Mouse (Mus musculus): ENCODE data around the gene Rab24. TPM values are rescaled to one million over a fixed set of nuclear protein-coding genes. Genes with fewer than 3 reads are reported as not detected.

Rab24 gene
- polyA plus RNA-seq, 1 experiment from 2014 or later: 95.4 TPM

DNA sequence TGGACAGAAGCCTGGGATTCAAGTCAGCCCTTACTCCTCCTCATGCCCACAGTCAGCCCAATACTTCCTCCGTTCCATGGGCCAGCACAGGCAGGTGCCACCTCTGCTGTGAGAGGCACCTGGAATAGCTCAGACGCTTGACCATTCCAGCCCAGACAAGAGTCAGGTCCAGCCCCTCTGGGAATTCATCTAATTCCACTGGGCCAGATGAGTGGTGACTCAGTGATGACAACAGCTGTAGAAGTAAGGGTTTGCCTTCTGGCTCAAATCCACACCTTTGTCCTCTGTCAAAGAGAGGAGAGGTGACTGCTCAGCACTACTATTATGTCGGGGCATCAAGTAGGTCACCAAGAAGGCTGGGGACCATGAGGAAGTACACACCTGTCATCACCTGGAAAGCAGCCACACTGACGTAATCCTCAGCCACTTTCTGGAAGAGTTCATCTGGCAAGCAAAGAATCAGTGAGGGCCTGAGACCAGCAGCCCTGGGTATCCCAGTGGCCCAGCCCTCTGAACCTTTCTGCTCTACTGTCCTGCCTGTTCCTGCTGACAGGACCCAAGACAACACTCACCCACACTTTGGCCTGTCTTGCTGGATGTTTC is 1.7 kb downstream of the Rab24 start, which contains the start of gene Prelid1:
Gene Prelid1 (plus strand): TSS at position 570 of the 603 bp plus-strand sequence.
- 90% methylated on average over 4 of the region's 4 CpGs for WGBS
- H3K4me1 ChIP-seq (ENCODE audit: control insufficient read depth, insufficient read depth, low read depth, low read length): peaks cover 22% of the 10 kb centered on the region
- peak within 1 kb of the TSS; percentile 66 for H3K4me2 ChIP-seq (ENCODE audit: low read length)
- peak within 1 kb of the TSS; percentile 84 for H3K4me3 ChIP-seq (ENCODE audit: low read length)
- peak within 1 kb of the TSS; percentile 73 for H3K27ac ChIP-seq (ENCODE audit: low read depth, low read length)
- peak within 1 kb of the TSS; percentile 90 for H3K9ac ChIP-seq (ENCODE audit: low read depth, low read length)
- ATAC-seq: no peak
- H3K27me3 ChIP-seq (replicated peaks; ENCODE audit: control insufficient read depth, insufficient read depth, low read length): no peaks in the 10 kb centered on the region
- no peaks in the 10 kb centered on the region for H3K9me3 ChIP-seq (ENCODE audit: control insufficient read depth, low read length)
- H3K36me3 ChIP-seq (ENCODE audit: control insufficient read depth, insufficient read depth, low read length): peaks cover 13% of the 10 kb centered on the region

DNA sequence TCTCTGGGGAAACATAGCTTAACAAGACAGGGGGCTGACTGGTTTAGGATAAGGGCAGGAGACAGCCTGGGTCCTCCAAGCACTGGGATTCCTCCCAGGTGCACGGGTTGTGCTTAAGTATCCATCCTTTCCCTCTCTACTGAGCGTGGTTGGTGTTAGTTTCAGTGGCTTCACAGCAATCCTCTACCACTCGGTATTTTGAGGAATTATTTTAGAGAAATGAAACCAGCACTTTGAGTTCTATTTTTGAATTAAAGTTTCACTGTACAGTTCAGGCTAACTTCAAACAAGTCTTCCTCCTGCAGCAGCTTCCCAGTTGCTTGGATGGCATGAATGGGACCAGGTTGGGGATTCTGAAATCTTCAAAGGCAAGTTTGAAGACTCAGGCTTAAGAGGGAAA is 3.4 kb downstream of the Rab24 start:
- Histone ChIP-seq H3K27ac (ENCODE audit: low read depth, low read length) (no peak overlapping the region), H3K4me3 (ENCODE audit: low read length) (no peak overlapping the region), H3K27me3 (replicated peaks; ENCODE audit: control insufficient read depth, insufficient read depth, low read length) (no peaks in the 10 kb centered on the region), H3K4me1 (ENCODE audit: control insufficient read depth, insufficient read depth, low read depth, low read length) (peaks cover 16% of the 10 kb centered on the region), H3K4me2 (ENCODE audit: low read length) (no peak overlapping the region), H3K36me3 (ENCODE audit: control insufficient read depth, insufficient read depth, low read length) (peaks cover 19% of the 10 kb centered on the region), H3K9ac (ENCODE audit: low read depth, low read length) (no peak overlapping the region), H3K9me3 (ENCODE audit: control insufficient read depth, low read length) (no peaks in the 10 kb centered on the region)
- WGBS: 82% methylated on average over 3 of the region's 3 CpGs
- no peak for ATAC-seq

DNA sequence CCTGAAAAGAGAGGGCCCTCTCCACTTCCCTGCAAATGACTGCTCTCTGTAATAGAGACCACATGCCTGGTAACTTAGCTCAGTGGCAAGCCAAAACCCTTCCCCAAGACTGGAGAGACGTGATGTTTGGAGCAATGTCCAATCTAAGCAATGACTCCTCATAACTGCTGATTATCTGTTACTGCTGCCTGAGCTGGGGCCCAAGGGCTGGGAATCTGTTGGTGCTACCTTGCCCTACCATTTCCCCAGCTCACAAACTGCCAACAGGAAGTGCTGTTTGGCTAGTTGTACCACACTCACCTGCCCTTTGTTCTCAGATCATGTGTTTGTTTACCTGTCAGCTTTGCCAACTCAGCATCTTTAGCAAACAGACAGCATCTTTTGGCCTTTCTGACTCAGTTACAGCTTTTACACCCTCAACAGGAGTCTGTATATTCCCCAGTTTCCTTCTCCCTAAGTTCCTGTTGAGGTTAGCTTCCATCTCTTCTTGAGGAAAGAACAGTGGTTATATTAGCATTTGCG is 6.8 kb downstream of the Rab24 start:
- H3K4me3 ChIP-seq (ENCODE audit: low read length): no peak overlapping the region
- H3K4me2 ChIP-seq (ENCODE audit: low read length): no peak overlapping the region
- H3K36me3 ChIP-seq (ENCODE audit: control insufficient read depth, insufficient read depth, low read length): peaks cover 42% of the 10 kb centered on the region
- no peaks in the 10 kb centered on the region for H3K4me1 ChIP-seq (ENCODE audit: control insufficient read depth, insufficient read depth, low read depth, low read length)
- H3K27me3 ChIP-seq (replicated peaks; ENCODE audit: control insufficient read depth, insufficient read depth, low read length): no peaks in the 10 kb centered on the region
- no peaks in the 10 kb centered on the region for H3K9me3 ChIP-seq (ENCODE audit: control insufficient read depth, low read length)
- no peak overlapping the region for H3K27ac ChIP-seq (ENCODE audit: low read depth, low read length)
- WGBS: 85% methylated on average over 2 of the region's 2 CpGs
- no peak overlapping the region for H3K9ac ChIP-seq (ENCODE audit: low read depth, low read length)
- no peak for ATAC-seq

DNA sequence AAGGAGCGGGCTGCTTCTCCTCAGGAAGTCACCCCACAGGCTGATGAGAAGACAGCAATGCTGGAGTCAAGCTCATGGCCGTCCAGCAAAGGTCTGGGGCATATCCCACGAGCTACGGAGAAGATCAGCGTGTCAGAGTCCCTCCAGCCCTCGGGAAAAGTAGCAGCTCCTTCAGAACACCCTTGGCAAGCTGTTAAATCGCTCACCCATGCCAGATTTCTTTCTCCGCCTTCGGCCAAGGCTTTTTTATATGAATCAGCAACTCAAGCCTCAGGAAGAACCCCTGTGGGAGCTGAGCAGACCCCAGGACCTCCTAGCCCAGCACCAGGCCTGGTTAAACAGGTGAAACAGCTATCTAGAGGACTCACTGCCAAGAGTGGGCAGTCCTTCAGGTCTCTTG is 8.7 kb downstream of the Rab24 start:
- Histone ChIP-seq H3K27me3 (replicated peaks; ENCODE audit: control insufficient read depth, insufficient read depth, low read length) (no peaks in the 10 kb centered on the region), H3K9ac (ENCODE audit: low read depth, low read length) (no peak overlapping the region), H3K36me3 (ENCODE audit: control insufficient read depth, insufficient read depth, low read length) (peaks cover 44% of the 10 kb centered on the region), H3K4me3 (ENCODE audit: low read length) (no peak overlapping the region), H3K4me2 (ENCODE audit: low read length) (no peak overlapping the region), H3K9me3 (ENCODE audit: control insufficient read depth, low read length) (no peaks in the 10 kb centered on the region), H3K4me1 (ENCODE audit: control insufficient read depth, insufficient read depth, low read depth, low read length) (no peaks in the 10 kb centered on the region), H3K27ac (ENCODE audit: low read depth, low read length) (no peak overlapping the region)
- ATAC-seq: no peak
- 87% methylated on average over 9 of the region's 9 CpGs for whole genome bisulfite sequencing

DNA sequence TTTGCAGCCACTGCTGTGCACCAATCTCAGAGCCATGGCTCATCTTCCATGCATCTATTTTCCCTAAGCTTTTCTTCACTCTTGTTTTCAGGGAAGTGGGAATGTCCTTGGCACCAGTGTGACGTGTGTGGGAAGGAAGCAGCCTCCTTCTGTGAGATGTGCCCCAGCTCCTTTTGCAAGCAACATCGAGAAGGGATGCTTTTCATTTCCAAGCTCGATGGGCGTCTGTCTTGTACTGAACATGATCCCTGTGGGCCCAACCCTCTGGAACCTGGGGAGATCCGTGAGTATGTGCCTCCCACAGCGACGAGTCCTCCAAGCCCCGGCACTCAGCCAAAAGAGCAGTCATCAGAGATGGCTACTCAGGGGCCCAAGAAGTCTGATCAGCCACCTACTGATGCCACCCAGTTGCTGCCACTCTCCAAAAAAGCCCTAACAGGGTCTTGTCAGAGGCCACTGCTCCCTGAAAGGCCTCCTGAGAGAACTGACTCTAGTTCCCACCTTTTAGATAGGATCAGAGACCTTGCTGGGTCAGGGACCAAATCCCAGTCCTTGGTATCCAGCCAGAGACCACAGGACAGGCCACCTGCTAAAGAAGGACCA is 9.6 kb downstream of the Rab24 start:
- H3K9ac ChIP-seq (ENCODE audit: low read depth, low read length): no peak overlapping the region
- no peak for ATAC-seq
- H3K27me3 ChIP-seq (replicated peaks; ENCODE audit: control insufficient read depth, insufficient read depth, low read length): no peaks in the 10 kb centered on the region
- no peak overlapping the region for H3K27ac ChIP-seq (ENCODE audit: low read depth, low read length)
- no peaks in the 10 kb centered on the region for H3K9me3 ChIP-seq (ENCODE audit: control insufficient read depth, low read length)
- H3K4me2 ChIP-seq (ENCODE audit: low read length): no peak overlapping the region
- H3K4me1 ChIP-seq (ENCODE audit: control insufficient read depth, insufficient read depth, low read depth, low read length): no peaks in the 10 kb centered on the region
- WGBS: 89% methylated on average over 8 of the region's 8 CpGs
- H3K4me3 ChIP-seq (ENCODE audit: low read length): no peak overlapping the region
- H3K36me3 ChIP-seq (ENCODE audit: control insufficient read depth, insufficient read depth, low read length): peaks cover 51% of the 10 kb centered on the region

DNA sequence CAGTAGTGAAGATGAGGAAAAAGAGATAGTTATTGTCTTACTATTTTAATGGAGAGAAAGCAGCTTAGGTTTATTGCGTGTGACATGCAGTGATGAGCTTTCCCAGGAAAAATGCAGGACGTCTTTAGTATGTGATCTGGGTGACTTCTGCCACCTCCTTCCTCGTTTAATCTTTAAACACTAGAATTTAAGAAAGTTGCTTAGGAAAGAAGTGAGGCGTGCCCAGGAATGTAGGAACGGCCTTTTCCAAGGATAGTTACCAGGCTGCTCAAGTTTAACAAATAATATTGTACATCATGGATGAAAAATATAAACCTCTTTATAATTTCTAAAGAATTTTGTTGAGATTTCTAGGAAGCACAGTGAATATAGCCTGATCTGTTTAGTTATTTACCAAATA is 20.8 kb downstream of the Rab24 start:
- no peak overlapping the region for H3K27ac ChIP-seq (ENCODE audit: low read depth, low read length)
- no peaks in the 10 kb centered on the region for H3K27me3 ChIP-seq (replicated peaks; ENCODE audit: control insufficient read depth, insufficient read depth, low read length)
- H3K4me1 ChIP-seq (ENCODE audit: control insufficient read depth, insufficient read depth, low read depth, low read length): no peaks in the 10 kb centered on the region
- H3K4me2 ChIP-seq (ENCODE audit: low read length): no peak overlapping the region
- H3K9ac ChIP-seq (ENCODE audit: low read depth, low read length): no peak overlapping the region
- ATAC-seq: no peak
- peaks cover 41% of the 10 kb centered on the region for H3K36me3 ChIP-seq (ENCODE audit: control insufficient read depth, insufficient read depth, low read length)
- WGBS: 92% methylated on average over 5 of the region's 5 CpGs
- no peaks in the 10 kb centered on the region for H3K9me3 ChIP-seq (ENCODE audit: control insufficient read depth, low read length)
- no peak overlapping the region for H3K4me3 ChIP-seq (ENCODE audit: low read length)

DNA sequence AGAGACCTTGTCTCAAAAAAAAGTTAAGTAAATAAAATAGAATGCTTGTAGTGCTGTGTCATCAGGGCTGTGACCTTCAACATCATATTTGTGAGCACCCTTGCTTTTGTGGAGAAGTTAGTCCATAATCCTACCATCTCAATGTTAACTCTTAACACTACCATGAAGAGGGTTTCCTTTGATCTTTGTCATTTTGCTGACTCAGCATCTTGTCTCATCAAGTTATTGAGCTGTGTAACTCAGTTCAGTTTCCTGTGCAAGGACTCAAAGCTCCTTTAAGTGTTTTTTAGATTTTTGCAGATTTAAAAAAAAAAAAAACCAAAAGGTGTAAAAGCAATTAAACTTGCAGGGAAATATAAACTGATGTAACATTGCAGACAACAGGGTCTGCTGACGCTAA is 25.0 kb downstream of the Rab24 start:
- 89% methylated on average over 1 of the region's 1 CpGs for WGBS
- peaks cover 34% of the 10 kb centered on the region for H3K36me3 ChIP-seq (ENCODE audit: control insufficient read depth, insufficient read depth, low read length)

DNA sequence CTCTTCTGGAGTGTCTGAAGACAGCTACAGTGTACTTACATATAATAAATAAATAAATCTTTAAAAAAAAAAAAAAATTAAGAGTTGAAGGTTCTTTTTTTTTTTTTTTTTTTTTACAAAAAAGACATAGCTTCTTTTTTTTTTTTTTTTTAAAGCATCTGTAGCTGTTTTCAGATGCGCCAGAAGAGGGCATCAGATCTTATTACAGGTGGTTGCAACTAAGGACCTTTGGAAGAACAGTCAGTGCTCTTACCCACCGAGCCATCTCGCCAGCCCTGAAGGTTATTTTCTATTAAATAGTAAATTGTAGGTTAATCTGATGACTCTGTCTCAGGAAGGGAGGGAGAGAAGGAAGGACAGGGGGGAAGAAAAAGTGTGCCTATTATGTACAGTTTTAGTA is 32.9 kb downstream of the Rab24 start:
- no peak for ATAC-seq
- Histone ChIP-seq H3K27me3 (replicated peaks; ENCODE audit: control insufficient read depth, insufficient read depth, low read length) (no peaks in the 10 kb centered on the region), H3K9me3 (ENCODE audit: control insufficient read depth, low read length) (no peaks in the 10 kb centered on the region), H3K27ac (ENCODE audit: low read depth, low read length) (no peak overlapping the region), H3K4me2 (ENCODE audit: low read length) (no peak overlapping the region), H3K36me3 (ENCODE audit: control insufficient read depth, insufficient read depth, low read length) (peaks cover 35% of the 10 kb centered on the region), H3K4me1 (ENCODE audit: control insufficient read depth, insufficient read depth, low read depth, low read length) (no peaks in the 10 kb centered on the region), H3K4me3 (ENCODE audit: low read length) (no peak overlapping the region), H3K9ac (ENCODE audit: low read depth, low read length) (no peak overlapping the region)
- 78% methylated on average over 3 of the region's 3 CpGs for WGBS

More for the DNA sequence above, 25.0 kb downstream of the Rab24 start:
- H3K4me3 ChIP-seq (ENCODE audit: low read length): no peak overlapping the region
- H3K9me3 ChIP-seq (ENCODE audit: control insufficient read depth, low read length): no peaks in the 10 kb centered on the region
- H3K27me3 ChIP-seq (replicated peaks; ENCODE audit: control insufficient read depth, insufficient read depth, low read length): no peaks in the 10 kb centered on the region
- no peak overlapping the region for H3K9ac ChIP-seq (ENCODE audit: low read depth, low read length)
- H3K4me1 ChIP-seq (ENCODE audit: control insufficient read depth, insufficient read depth, low read depth, low read length): no peaks in the 10 kb centered on the region
- no peak for ATAC-seq
- H3K27ac ChIP-seq (ENCODE audit: low read depth, low read length): no peak overlapping the region
- no peak overlapping the region for H3K4me2 ChIP-seq (ENCODE audit: low read length)

DNA sequence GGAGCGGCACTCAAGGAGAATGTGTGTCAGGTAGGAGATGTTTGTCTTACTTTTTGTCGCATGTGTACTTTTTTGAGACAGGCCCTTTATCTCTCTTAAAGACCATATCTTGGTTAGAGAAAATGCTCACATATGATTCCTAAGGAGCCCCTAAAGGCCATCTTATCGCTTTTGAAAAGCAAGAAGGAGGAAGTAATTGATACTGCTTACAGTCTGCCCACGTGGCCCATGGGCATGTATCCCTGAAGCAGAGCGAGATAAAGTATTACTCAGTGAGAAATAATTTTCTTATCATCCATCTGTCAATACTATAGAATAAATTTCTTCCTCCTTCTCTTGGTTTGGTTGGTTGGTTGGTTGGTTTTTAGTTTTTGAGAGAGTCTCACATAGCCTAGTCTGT is 44.1 kb downstream of the Rab24 start:
- Histone ChIP-seq H3K9ac (ENCODE audit: low read depth, low read length) (no peak overlapping the region), H3K9me3 (ENCODE audit: control insufficient read depth, low read length) (no peaks in the 10 kb centered on the region), H3K27ac (ENCODE audit: low read depth, low read length) (no peak overlapping the region), H3K27me3 (replicated peaks; ENCODE audit: control insufficient read depth, insufficient read depth, low read length) (no peaks in the 10 kb centered on the region), H3K36me3 (ENCODE audit: control insufficient read depth, insufficient read depth, low read length) (peaks cover 17% of the 10 kb centered on the region), H3K4me2 (ENCODE audit: low read length) (no peak overlapping the region), H3K4me3 (ENCODE audit: low read length) (no peak overlapping the region), H3K4me1 (ENCODE audit: control insufficient read depth, insufficient read depth, low read depth, low read length) (no peaks in the 10 kb centered on the region)
- ATAC-seq: no peak
- 92% methylated on average over 5 of the region's 5 CpGs for WGBS

All from hindbrain, embryonic 16.5 days (tissue).